In the genomic region with DNA sequence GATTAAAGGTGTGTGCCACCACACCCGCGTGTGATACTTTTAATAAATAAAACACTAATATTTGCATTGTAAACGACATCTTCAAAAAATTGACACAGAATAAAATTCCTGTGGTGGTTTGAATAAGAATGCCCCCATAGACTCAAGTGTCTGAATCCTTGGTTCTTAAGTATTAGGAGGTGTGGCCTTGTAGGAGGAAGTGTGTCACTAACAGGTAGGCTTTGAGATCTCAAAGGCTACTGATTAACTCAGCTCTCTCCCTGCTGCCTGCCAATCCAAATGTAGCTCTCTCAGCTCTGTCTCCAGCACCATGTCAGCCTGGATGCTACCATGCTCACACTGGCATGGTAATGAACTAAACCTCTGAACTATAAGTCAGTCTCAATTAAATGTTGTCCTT, we compare ENCODE assay signal across 24 mouse cellular contexts.
"Had no signal": no experiment of that assay in that cellular context is flagged by ENCODE, and none has a peak within 500 bp of the region (broad histone marks: within the 10 kb centered on the region; RNA-seq: fewer than 3 reads in every experiment).

No protein-coding gene starts in this region.

- H3K9me3 ChIP-seq: heart, embryonic 13.5 days; heart, embryonic 15.5 days; hindbrain, embryonic 12.5 days; intestine, embryonic 15.5 days; limb, embryonic 13.5 days had no signal

- H3K27ac ChIP-seq: gastrocnemius, adult 2 months; heart, adult 2 months; heart, embryonic 13.5 days; heart, embryonic 15.5 days; hindbrain, embryonic 12.5 days; hindbrain, embryonic 14.5 days; intestine, embryonic 15.5 days; layer of hippocampus, adult 2 months; limb, embryonic 13.5 days had no signal

- DNase-seq: gastrocnemius, adult 2 months; gastrocnemius, postnatal 10 days; gastrocnemius, postnatal 25 days; heart, adult 2 months; heart, postnatal 14 days; heart, postnatal 36 days; kidney, adult 18-20 months; kidney, adult 8-10 months; kidney, postnatal 10 days; kidney, postnatal 25 days; kidney, postnatal 4 days; left cerebral cortex, postnatal 4 days had no signal

- H3K4me2 ChIP-seq: heart, embryonic 11.5 days; heart, embryonic 13.5 days; heart, embryonic 15.5 days; hindbrain, embryonic 12.5 days; hindbrain, embryonic 14.5 days; intestine, embryonic 15.5 days; limb, embryonic 13.5 days had no signal

- H3K36me3 ChIP-seq: heart, embryonic 13.5 days; heart, embryonic 15.5 days; hindbrain, embryonic 12.5 days; intestine, embryonic 15.5 days; limb, embryonic 13.5 days had no signal

- H3K27me3 ChIP-seq: heart, embryonic 13.5 days; heart, embryonic 15.5 days; hindbrain, embryonic 12.5 days; intestine, embryonic 15.5 days; limb, embryonic 13.5 days had no signal

- H3K9ac ChIP-seq: heart, embryonic 13.5 days; heart, embryonic 15.5 days; hindbrain, embryonic 12.5 days; hindbrain, embryonic 14.5 days; intestine, embryonic 15.5 days; limb, embryonic 13.5 days had no signal

- H3K4me1 ChIP-seq: heart, embryonic 13.5 days; heart, embryonic 15.5 days; hindbrain, embryonic 12.5 days; intestine, embryonic 15.5 days; limb, embryonic 13.5 days had no signal

- ATAC-seq: forebrain, embryonic 16.5 days; hindbrain, embryonic 16.5 days; inflammation-experienced regulatory T-cells, adult 6 months; intestine, embryonic 15.5 days; intestine, postnatal 0 days had no signal

- H3K4me3 ChIP-seq: gastrocnemius, adult 2 months; heart, adult 2 months; heart, embryonic 13.5 days; heart, embryonic 15.5 days; hindbrain, embryonic 12.5 days; intestine, embryonic 15.5 days; layer of hippocampus, adult 2 months; limb, embryonic 13.5 days had no signal
